Mouse (Mus musculus): ENCODE results near the gene Hdgfl2. TPM values are rescaled to one million over a fixed set of nuclear protein-coding genes. Genes with fewer than 3 reads are reported as not detected.
"Not testable (repeated sequence)": the region's sequence is repeated elsewhere in the genome, so short reads cannot be mapped to it uniquely, and the experiment has no call there.

Gene Hdgfl2
- polyA plus RNA-seq, 1 experiment from 2014 or later = 65.8 TPM

GRCm38 (mm10) chr17:56092312-56092711 lies 12.9 kb downstream of the Hdgfl2 start:
- Histone ChIP-seq H3K9ac (no peak overlapping the region), H3K36me3 (peaks cover 33% of the 10 kb centered on the region)

GRCm38 (mm10) chr17:56092794-56093193 lies 13.4 kb downstream of the Hdgfl2 start:
- H3K27ac ChIP-seq = no peak overlapping the region
- 100% methylated on average over 1 of the region's 1 CpGs for WGBS

More at GRCm38 (mm10) chr17:56092312-56092711, 12.9 kb downstream of the Hdgfl2 start:
- H3K4me2 ChIP-seq = no peak overlapping the region
- 93% methylated on average over 1 of the region's 1 CpGs for WGBS
- H3K27ac ChIP-seq = no peak overlapping the region
- H3K9me3 ChIP-seq (replicated peaks) = no peaks in the 10 kb centered on the region
- H3K27me3 ChIP-seq = no peaks in the 10 kb centered on the region
- no peak for ATAC-seq (replicated peaks; ENCODE audit: insufficient number of reproducible peaks, insufficient read depth, low FRiP score, low read depth)
- no peak overlapping the region for H3K4me3 ChIP-seq
- H3K4me1 ChIP-seq (replicated peaks) = no peaks in the 10 kb centered on the region

GRCm38 (mm10) chr17:56096883-56097282 lies 17.4 kb downstream of the Hdgfl2 start:
- Histone ChIP-seq H3K9me3 (replicated peaks) (no peaks in the 10 kb centered on the region), H3K27ac (no peak overlapping the region), H3K4me2 (no peak overlapping the region), H3K4me1 (replicated peaks) (no peaks in the 10 kb centered on the region), H3K36me3 (peaks cover 69% of the 10 kb centered on the region), H3K27me3 (no peaks in the 10 kb centered on the region), H3K9ac (no peak overlapping the region), H3K4me3 (no peak overlapping the region)
- WGBS = 88% methylated on average over 12 of the region's 12 CpGs
- ATAC-seq (replicated peaks; ENCODE audit: insufficient number of reproducible peaks, insufficient read depth, low FRiP score, low read depth) = no peak

More at GRCm38 (mm10) chr17:56092794-56093193, 13.4 kb downstream of the Hdgfl2 start:
- H3K27me3 ChIP-seq = no peaks in the 10 kb centered on the region
- ATAC-seq (replicated peaks; ENCODE audit: insufficient number of reproducible peaks, insufficient read depth, low FRiP score, low read depth) = no peak
- H3K4me2 ChIP-seq = no peak overlapping the region
- peaks cover 38% of the 10 kb centered on the region for H3K36me3 ChIP-seq
- H3K4me3 ChIP-seq = no peak overlapping the region
- no peaks in the 10 kb centered on the region for H3K9me3 ChIP-seq (replicated peaks)
- H3K4me1 ChIP-seq (replicated peaks) = no peaks in the 10 kb centered on the region
- H3K9ac ChIP-seq = no peak overlapping the region

GRCm38 (mm10) chr17:56098180-56098579 lies 18.7 kb downstream of the Hdgfl2 start:
- H3K27me3 ChIP-seq = no peaks in the 10 kb centered on the region
- WGBS = 89% methylated on average over 8 of the region's 8 CpGs
- no peak overlapping the region for H3K9ac ChIP-seq
- no peaks in the 10 kb centered on the region for H3K9me3 ChIP-seq (replicated peaks)
- H3K4me2 ChIP-seq = no peak overlapping the region
- no peak overlapping the region for H3K4me3 ChIP-seq
- no peak overlapping the region for H3K27ac ChIP-seq
- no peaks in the 10 kb centered on the region for H3K4me1 ChIP-seq (replicated peaks)
- H3K36me3 ChIP-seq = peaks cover 82% of the 10 kb centered on the region
- ATAC-seq (replicated peaks; ENCODE audit: insufficient number of reproducible peaks, insufficient read depth, low FRiP score, low read depth) = no peak

GRCm38 (mm10) chr17:56098711-56099572 lies 19.5 kb downstream of the Hdgfl2 start:
- peaks cover 84% of the 10 kb centered on the region for H3K36me3 ChIP-seq
- no peak overlapping the region for H3K9ac ChIP-seq
- no peak overlapping the region for H3K27ac ChIP-seq
- H3K9me3 ChIP-seq (replicated peaks) = no peaks in the 10 kb centered on the region
- H3K4me1 ChIP-seq (replicated peaks) = no peaks in the 10 kb centered on the region
- 91% methylated on average over 15 of the region's 15 CpGs for WGBS
- H3K4me2 ChIP-seq = no peak overlapping the region
- no peaks in the 10 kb centered on the region for H3K27me3 ChIP-seq
- H3K4me3 ChIP-seq = no peak overlapping the region
- no peak for ATAC-seq (replicated peaks; ENCODE audit: insufficient number of reproducible peaks, insufficient read depth, low FRiP score, low read depth)

- Histone ChIP-seq H3K9ac (no peak overlapping the region), H3K4me3 (no peak overlapping the region), H3K27ac (no peak overlapping the region), H3K4me2 (no peak overlapping the region), H3K36me3 (peaks cover 74% of the 10 kb centered on the region), H3K9me3 (replicated peaks) (no peaks in the 10 kb centered on the region), H3K27me3 (no peaks in the 10 kb centered on the region), H3K4me1 (replicated peaks) (no peaks in the 10 kb centered on the region)
- WGBS = 91% methylated on average over 3 of the region's 3 CpGs
- no peak for ATAC-seq (replicated peaks; ENCODE audit: insufficient number of reproducible peaks, insufficient read depth, low FRiP score, low read depth)
These were observed 21.4 kb downstream of the Hdgfl2 start for GRCm38 (mm10) chr17:56100811-56101210.

GRCm38 (mm10) chr17:56102158-56102557 lies 22.7 kb downstream of the Hdgfl2 start:
- H3K4me3 ChIP-seq = no peak overlapping the region
- no peak overlapping the region for H3K27ac ChIP-seq
- no peaks in the 10 kb centered on the region for H3K9me3 ChIP-seq (replicated peaks)
- H3K4me1 ChIP-seq (replicated peaks) = no peaks in the 10 kb centered on the region
- no peak for ATAC-seq (replicated peaks; ENCODE audit: insufficient number of reproducible peaks, insufficient read depth, low FRiP score, low read depth)
- H3K27me3 ChIP-seq = no peaks in the 10 kb centered on the region
- WGBS = 93% methylated on average over 5 of the region's 5 CpGs
- H3K36me3 ChIP-seq = peaks cover 61% of the 10 kb centered on the region
- H3K4me2 ChIP-seq = no peak overlapping the region
- H3K9ac ChIP-seq = no peak overlapping the region

GRCm38 (mm10) chr17:56102927-56103326 lies 23.5 kb downstream of the Hdgfl2 start:
- Histone ChIP-seq H3K36me3 (peaks cover 53% of the 10 kb centered on the region), H3K9ac (no peak overlapping the region), H3K4me3 (no peak overlapping the region), H3K9me3 (replicated peaks) (no peaks in the 10 kb centered on the region), H3K4me1 (replicated peaks) (peaks cover under 1% of the 10 kb centered on the region; the same call in 1 of the 2 replicates), H3K4me2 (no peak overlapping the region), H3K27me3 (no peaks in the 10 kb centered on the region), H3K27ac (no peak overlapping the region)
- ATAC-seq (replicated peaks; ENCODE audit: insufficient number of reproducible peaks, insufficient read depth, low FRiP score, low read depth) = no peak
- 94% methylated on average over 9 of the region's 9 CpGs for WGBS

GRCm38 (mm10) chr17:56103465-56104285 lies 24.2 kb downstream of the Hdgfl2 start:
- no peaks in the 10 kb centered on the region for H3K27me3 ChIP-seq
- H3K9me3 ChIP-seq (replicated peaks) = no peaks in the 10 kb centered on the region
- WGBS = 95% methylated on average over 8 of the region's 8 CpGs
- ATAC-seq (replicated peaks; ENCODE audit: insufficient number of reproducible peaks, insufficient read depth, low FRiP score, low read depth) = no peak
- H3K9ac ChIP-seq = no peak overlapping the region
- H3K36me3 ChIP-seq = peaks cover 46% of the 10 kb centered on the region
- H3K4me2 ChIP-seq = no peak overlapping the region
- no peak overlapping the region for H3K4me3 ChIP-seq
- H3K27ac ChIP-seq = no peak overlapping the region
- peaks cover 8% of the 10 kb centered on the region; the same call in 1 of the 2 replicates for H3K4me1 ChIP-seq (replicated peaks)

GRCm38 (mm10) chr17:56104821-56105220 lies 25.4 kb downstream of the Hdgfl2 start:
- peaks cover 19% of the 10 kb centered on the region for H3K4me1 ChIP-seq (replicated peaks)
- not testable (repeated sequence) for H3K9me3 ChIP-seq (replicated peaks); H3K27ac ChIP-seq; H3K4me3 ChIP-seq; H3K4me2 ChIP-seq; ATAC-seq (replicated peaks; ENCODE audit: insufficient number of reproducible peaks, insufficient read depth, low FRiP score, low read depth); H3K27me3 ChIP-seq; H3K9ac ChIP-seq
- WGBS = 96% methylated on average over 2 of the region's 5 CpGs
- H3K36me3 ChIP-seq = peaks cover 35% of the 10 kb centered on the region

GRCm38 (mm10) chr17:56106436-56106835 lies 27.0 kb downstream of the Hdgfl2 start:
- not testable (repeated sequence) for ATAC-seq (replicated peaks; ENCODE audit: insufficient number of reproducible peaks, insufficient read depth, low FRiP score, low read depth); H3K4me2 ChIP-seq; H3K9ac ChIP-seq; H3K9me3 ChIP-seq (replicated peaks); H3K4me3 ChIP-seq; H3K27me3 ChIP-seq; H3K27ac ChIP-seq
- Histone ChIP-seq H3K36me3 (peaks cover 20% of the 10 kb centered on the region; the same call in 1 of the 2 replicates), H3K4me1 (replicated peaks) (peaks cover 20% of the 10 kb centered on the region)
- WGBS = 94% methylated on average over 4 of the region's 4 CpGs
